Mouse (Mus musculus) lung, postnatal 0 days (tissue): ENCODE data around the gene Tapbpl. TPM values are rescaled to one million over a fixed set of nuclear protein-coding genes. Genes with fewer than 3 reads are reported as not detected.
"Not testable (repeated sequence)": the region's sequence is repeated elsewhere in the genome, so short reads cannot be mapped to it uniquely, and the experiment has no call there.

Experiments used
- ATAC-seq: fragments of 200-750 bp; cut with Nextera tagmentation; 2 replicates; pipeline ENCODE4 v1.8.0; 2017; ENCODE audit warnings: moderate library complexity
- DNase-seq: peaks from one replicate; pipeline ENCODE4 v3.0.0-alpha.2; 2016; ENCODE audit warnings: low spot score
- H3K27ac ChIP-seq: fragments of 300-500 bp; sonication (generic); 2 replicates; pipeline ENCODE4 v1.5.1; 2014; ENCODE audit warnings: antibody characterized with exemption, mild to moderate bottlenecking, low read length, mixed read lengths
- H3K27me3 ChIP-seq: fragments of 300-500 bp; sonication (generic); replicated peaks from 2 replicates; pipeline ENCODE4 v1.6.1; 2014; ENCODE audit warnings: low read length, mixed read lengths; ENCODE audit not compliant: insufficient read depth
- H3K36me3 ChIP-seq: fragments of 300-500 bp; sonication (generic); 2 replicates; pipeline ENCODE4 v1.6.1; 2014; ENCODE audit warnings: low read length, mixed read lengths; ENCODE audit not compliant: insufficient read depth
- H3K4me1 ChIP-seq: fragments of 300-500 bp; sonication (generic); 2 replicates; pipeline ENCODE4 v1.6.1; 2014; ENCODE audit warnings: antibody characterized with exemption, low read depth, low read length, mixed read lengths; ENCODE audit not compliant: insufficient read depth
- H3K4me2 ChIP-seq: fragments of 300-500 bp; sonication (generic); replicated peaks from 2 replicates; pipeline ENCODE4 v1.6.1; 2014; ENCODE audit warnings: low read depth, mild to moderate bottlenecking, low read length, moderate library complexity, mixed read lengths
- H3K4me3 ChIP-seq: fragments of 300-500 bp; sonication (generic); 2 replicates; pipeline ENCODE4 v1.5.1; 2014; ENCODE audit warnings: low read depth, low read length
- H3K9ac ChIP-seq: fragments of 300-500 bp; sonication (generic); replicated peaks from 2 replicates; pipeline ENCODE4 v1.6.1; 2014; ENCODE audit warnings: low read depth, mild to moderate bottlenecking
- H3K9me3 ChIP-seq: fragments of 300-500 bp; sonication (generic); 2 replicates; pipeline ENCODE4 v1.6.1; 2016; ENCODE audit warnings: low read length, mixed read lengths
- CTCF ChIP-seq: IDR thresholded peaks from 2 replicates; pipeline ENCODE4 v1.5.1; 2016; ENCODE audit warnings: antibody characterized with exemption, mild to moderate bottlenecking
- EP300 ChIP-seq: IDR thresholded peaks from 2 replicates; pipeline ENCODE4 v1.6.1; 2016; ENCODE audit warnings: antibody characterized with exemption, mild to moderate bottlenecking, control low read depth
- WGBS: fragments of 180-500 bp; shearing (Covaris S2); extraction: QIAGEN DNeasy Blood & Tissue Kit; methylation state at CpG from one replicate; pipeline ENCODE4 v1.1.7; 2014; 5-methylcytosine and 5-hydroxymethylcytosine counted together
- polyA plus RNA-seq: library from polyadenylated mRNA; unstranded; fragments of >200 nt; fragmentation: Nextera tagmentation; extraction: Ambion mirVana; gene quantifications from 2 replicates; pipeline ENCODE4 v1.2.1, GENCODE M21; 2015

Tapbpl gene
- polyA plus RNA-seq, 1 experiment from 2014 or later, result 14.2 TPM

DNA sequence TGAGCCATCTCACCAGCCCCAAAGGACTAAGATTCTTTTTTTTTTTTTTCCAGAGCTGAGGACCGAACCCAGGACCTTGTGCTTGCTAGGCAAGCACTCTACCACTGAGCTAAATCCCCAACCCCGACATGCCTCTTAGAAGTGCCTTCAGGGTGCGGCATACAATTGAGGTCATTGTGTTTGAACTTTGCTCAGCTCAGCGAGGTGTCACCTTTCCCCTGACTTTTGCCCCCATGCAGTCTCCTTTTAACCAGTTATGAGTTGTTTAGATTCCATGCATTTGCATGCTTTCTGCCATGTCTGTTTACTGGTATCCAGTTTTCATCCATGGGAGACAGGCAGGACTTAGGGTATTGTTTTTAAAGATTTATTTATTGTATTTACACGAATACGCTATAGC is 37.1 kb upstream of the Tapbpl start:
- H3K4me1 ChIP-seq, result no peaks in the 10 kb centered on the region
- TF ChIP-seq CTCF (no peak), EP300 (no peak)
- H3K27ac ChIP-seq, result no peak overlapping the region
- ATAC-seq (no peak), DNase-seq (no peak)
- no peaks in the 10 kb centered on the region for H3K9me3 ChIP-seq
- H3K36me3 ChIP-seq, result no peaks in the 10 kb centered on the region
- H3K9ac ChIP-seq, result no peak overlapping the region
- WGBS, result 44% methylated on average over 6 of the region's 6 CpGs
- H3K4me3 ChIP-seq, result no peak overlapping the region
- no peak overlapping the region for H3K4me2 ChIP-seq
- no peaks in the 10 kb centered on the region for H3K27me3 ChIP-seq

DNA sequence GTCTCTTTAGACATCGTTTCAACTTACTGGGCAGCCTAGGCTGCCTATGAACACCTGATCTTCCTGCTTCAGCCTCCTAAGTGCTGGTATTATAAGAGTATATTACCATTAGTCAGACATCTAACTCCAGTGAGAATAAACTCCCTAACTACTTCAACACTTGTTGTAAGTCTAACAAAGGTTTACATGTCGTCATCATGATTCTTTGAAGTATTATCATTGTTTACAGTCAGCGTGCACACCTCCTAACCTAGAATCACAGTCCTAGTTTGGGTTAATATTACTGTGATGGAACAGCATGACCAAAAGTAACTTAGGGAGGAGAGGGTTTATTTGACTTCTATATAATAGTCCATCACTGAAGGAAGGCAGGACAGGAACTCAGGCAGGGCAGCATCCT is 35.8 kb upstream of the Tapbpl start:
- ATAC-seq (no peak), DNase-seq (no peak)
- H3K9ac ChIP-seq, result no peak overlapping the region
- H3K4me2 ChIP-seq, result no peak overlapping the region
- H3K27me3 ChIP-seq, result no peaks in the 10 kb centered on the region
- WGBS, result 60% methylated on average over 3 of the region's 3 CpGs
- H3K4me3 ChIP-seq, result no peak overlapping the region
- H3K9me3 ChIP-seq, result no peaks in the 10 kb centered on the region
- TF ChIP-seq EP300, result no peak
- no peak overlapping the region for H3K27ac ChIP-seq
- H3K36me3 ChIP-seq, result no peaks in the 10 kb centered on the region
- no peaks in the 10 kb centered on the region for H3K4me1 ChIP-seq

GRCm38 (mm10) chr6:125266600-125266999 is 34.9 kb upstream of the Tapbpl start:
- H3K4me2 ChIP-seq, H3K4me3 ChIP-seq, H3K9me3 ChIP-seq, H3K4me1 ChIP-seq, H3K9ac ChIP-seq, H3K27me3 ChIP-seq, H3K36me3 ChIP-seq, ATAC-seq, H3K27ac ChIP-seq, DNase-seq: not testable (repeated sequence)
- 49% methylated on average over 6 of the region's 6 CpGs for WGBS
- peak; percentile 16 for TF ChIP-seq CTCF

DNA sequence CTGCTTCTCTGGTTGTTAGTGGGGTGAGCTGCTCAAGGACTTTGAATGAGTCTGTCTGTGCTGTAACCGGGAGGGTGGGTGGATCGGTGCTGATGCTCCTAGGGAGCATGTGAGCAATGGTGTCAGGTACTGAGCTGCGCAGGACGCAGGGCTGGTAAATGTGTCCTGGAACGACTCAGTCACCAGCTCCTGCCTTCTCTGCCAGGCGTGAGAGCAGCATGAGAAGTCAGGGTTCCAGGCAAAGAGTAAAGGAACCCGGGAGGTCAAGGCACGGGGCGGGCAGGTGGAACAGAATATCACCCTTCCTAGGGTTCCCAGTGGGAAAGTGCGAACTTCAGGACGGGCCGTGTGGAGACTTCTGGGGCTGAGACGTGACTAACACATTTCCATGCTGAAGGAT is 34.4 kb upstream of the Tapbpl start:
- WGBS, result 65% methylated on average over 13 of the region's 13 CpGs

GRCm38 (mm10) chr6:125265239-125265638 is 33.6 kb upstream of the Tapbpl start:
- Histone ChIP-seq H3K9ac (no peak overlapping the region), H3K4me1 (no peaks in the 10 kb centered on the region), H3K9me3 (no peaks in the 10 kb centered on the region), H3K4me3 (no peak overlapping the region), H3K4me2 (no peak overlapping the region), H3K27me3 (no peaks in the 10 kb centered on the region), H3K36me3 (no peaks in the 10 kb centered on the region), H3K27ac (no peak overlapping the region)
- TF ChIP-seq CTCF, result no peak
- no peak for TF ChIP-seq EP300
- DNase-seq, result no peak
- 29% methylated on average over 10 of the region's 10 CpGs for WGBS
- no peak for ATAC-seq

More for the DNA sequence above, 34.4 kb upstream of the Tapbpl start:
- Histone ChIP-seq H3K9ac (no peak overlapping the region), H3K4me2 (no peak overlapping the region), H3K9me3 (no peaks in the 10 kb centered on the region), H3K36me3 (no peaks in the 10 kb centered on the region), H3K4me1 (no peaks in the 10 kb centered on the region), H3K27me3 (no peaks in the 10 kb centered on the region), H3K27ac (no peak overlapping the region), H3K4me3 (no peak overlapping the region)
- no peak for DNase-seq
- no peak for ATAC-seq
- TF ChIP-seq EP300 (no peak), CTCF (no peak)

DNA sequence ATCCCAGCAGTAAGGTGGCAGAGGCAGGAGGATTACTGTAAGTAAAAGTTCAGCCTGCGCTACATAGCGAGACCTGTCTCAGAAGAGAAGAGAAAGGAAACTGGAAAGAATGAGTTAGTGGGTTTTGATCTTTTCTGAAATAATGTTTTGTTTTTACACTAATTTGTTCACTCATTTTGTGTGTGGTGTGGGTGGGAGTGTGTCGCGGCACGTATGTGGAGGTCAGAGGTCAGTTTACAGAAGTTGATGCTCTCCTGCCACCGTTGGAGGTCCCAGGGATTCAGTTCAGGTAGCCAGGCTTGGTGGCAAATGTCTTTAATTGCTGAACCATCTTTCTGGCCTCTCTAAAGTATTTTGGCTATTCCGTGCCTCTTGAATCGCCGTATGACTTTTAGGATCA is 32.6 kb upstream of the Tapbpl start:
- ATAC-seq (no peak), DNase-seq (no peak)
- TF ChIP-seq EP300 (no peak), CTCF (no peak)
- 77% methylated on average over 9 of the region's 9 CpGs for WGBS
- Histone ChIP-seq H3K9me3 (no peaks in the 10 kb centered on the region), H3K4me2 (no peak overlapping the region), H3K9ac (no peak overlapping the region), H3K27me3 (no peaks in the 10 kb centered on the region), H3K36me3 (no peaks in the 10 kb centered on the region), H3K4me3 (no peak overlapping the region), H3K4me1 (no peaks in the 10 kb centered on the region), H3K27ac (no peak overlapping the region)

DNA sequence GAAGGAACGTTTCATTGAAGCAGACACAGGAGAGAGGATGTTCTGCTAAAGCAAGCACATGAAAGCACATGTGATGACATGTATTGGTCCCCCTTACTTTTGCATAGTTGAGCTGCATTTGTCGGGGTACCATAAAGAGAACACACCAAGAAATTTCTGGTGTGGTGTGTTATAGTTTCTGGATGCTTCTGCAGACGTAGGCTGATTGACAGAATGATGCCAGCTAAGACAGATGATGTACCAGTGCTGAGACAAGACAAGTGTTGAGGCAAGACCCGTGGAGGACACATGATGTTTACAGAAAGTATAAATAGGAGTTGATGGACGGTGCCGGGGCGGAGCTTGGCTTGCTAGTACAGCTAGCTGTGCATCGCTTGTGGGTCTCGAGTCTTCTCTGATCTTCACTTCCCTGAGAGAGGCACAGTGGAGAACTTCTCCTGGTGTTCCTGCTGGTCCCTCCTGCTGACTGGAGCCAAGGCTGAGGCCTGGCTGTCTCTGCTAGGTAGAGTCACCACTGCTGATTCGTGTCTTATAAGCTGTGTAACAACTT is 28.4 kb upstream of the Tapbpl start:
- no peaks in the 10 kb centered on the region for H3K9me3 ChIP-seq

More for the DNA sequence above, 28.4 kb upstream of the Tapbpl start:
- no peak overlapping the region for H3K9ac ChIP-seq
- no peak overlapping the region for H3K27ac ChIP-seq
- no peak for DNase-seq
- TF ChIP-seq CTCF (no peak), EP300 (no peak)
- no peaks in the 10 kb centered on the region for H3K27me3 ChIP-seq
- ATAC-seq, result no peak
- no peak overlapping the region for H3K4me2 ChIP-seq
- no peaks in the 10 kb centered on the region for H3K36me3 ChIP-seq
- H3K4me3 ChIP-seq, result no peak overlapping the region
- 62% methylated on average over 10 of the region's 10 CpGs for WGBS
- no peaks in the 10 kb centered on the region for H3K4me1 ChIP-seq
